Mouse (Mus musculus) CD4-positive, CD25-positive, alpha-beta regulatory T cell, adult 4 months (primary cell): ENCODE results near the gene Gpr63. TPM values are rescaled to one million over a fixed set of nuclear protein-coding genes. Genes with fewer than 3 reads are reported as not detected.
"Not testable (repeated sequence)": the region's sequence is repeated elsewhere in the genome, so short reads cannot be mapped to it uniquely, and the experiment has no call there.

Experiments
- ATAC-seq: one replicate; pipeline ENCODE4 v1.8.0; 2017
- polyA plus RNA-seq, 2 experiments: library from polyadenylated mRNA; unstranded; fragments of 100-300 nt; shearing (Covaris generic); gene quantifications; one replicate each; pipeline ENCODE4 v1.2.1; 2017

Gpr63 gene
- not detected for polyA plus RNA-seq

- ATAC-seq, result peak; percentile 60
Observed at GRCm38 (mm10) chr4:24966299-24966991, at the start of gene Gpr63. Gpr63 (plus strand) TSS chr4:24966407.

- ATAC-seq, result no peak
Observed at GRCm38 (mm10) chr4:24920006-24920577, 46.1 kb upstream of the Gpr63 start.

GRCm38 (mm10) chr4:24924726-24925125, 41.5 kb upstream of the Gpr63 start:
- ATAC-seq, result no peak

- ATAC-seq, result no peak
Observed at GRCm38 (mm10) chr4:24928260-24928780, 37.9 kb upstream of the Gpr63 start.

- no peak for ATAC-seq
Observed at GRCm38 (mm10) chr4:24928926-24929325, 37.3 kb upstream of the Gpr63 start.

- ATAC-seq, result peak; percentile 58
Observed at GRCm38 (mm10) chr4:24942728-24943424, 23.3 kb upstream of the Gpr63 start.

- ATAC-seq, result no peak
Observed at GRCm38 (mm10) chr4:24965918-24966298, 299 bp upstream of the Gpr63 start.

- no peak for ATAC-seq
Observed at GRCm38 (mm10) chr4:24967251-24967650, 1.0 kb downstream of the Gpr63 start.

- ATAC-seq, result no peak
Observed at GRCm38 (mm10) chr4:24978589-24978988, 12.4 kb downstream of the Gpr63 start.

- no peak for ATAC-seq
Observed at GRCm38 (mm10) chr4:24985612-24986011, 19.4 kb downstream of the Gpr63 start.

- no peak for ATAC-seq
Observed at GRCm38 (mm10) chr4:24991475-24991874, 25.3 kb downstream of the Gpr63 start.

- not testable (repeated sequence) for ATAC-seq
Observed at GRCm38 (mm10) chr4:25009328-25009727, 43.1 kb downstream of the Gpr63 start.

- no peak for ATAC-seq
Observed at GRCm38 (mm10) chr4:25011780-25012179, 45.6 kb downstream of the Gpr63 start.

GRCm38 (mm10) chr4:25012726-25013125, 46.5 kb downstream of the Gpr63 start:
- no peak for ATAC-seq

GRCm38 (mm10) chr4:25015017-25015655, 48.9 kb downstream of the Gpr63 start:
- no peak for ATAC-seq

- no peak for ATAC-seq
Observed at GRCm38 (mm10) chr4:25028252-25028651, 62.0 kb downstream of the Gpr63 start.

- ATAC-seq, result no peak
Observed at GRCm38 (mm10) chr4:25028752-25029151, 62.5 kb downstream of the Gpr63 start.

GRCm38 (mm10) chr4:25029875-25030274, 63.7 kb downstream of the Gpr63 start:
- ATAC-seq, result no peak

- no peak for ATAC-seq
Observed at GRCm38 (mm10) chr4:25035158-25035791, 69.1 kb downstream of the Gpr63 start.

- no peak for ATAC-seq
Observed at GRCm38 (mm10) chr4:25035806-25036205, 69.6 kb downstream of the Gpr63 start.

GRCm38 (mm10) chr4:25037260-25037659, 71.1 kb downstream of the Gpr63 start:
- ATAC-seq, result no peak

- ATAC-seq, result not testable (repeated sequence)
Observed at GRCm38 (mm10) chr4:25055541-25055940, 89.3 kb downstream of the Gpr63 start.
